Mouse (Mus musculus): ENCODE measurements around the gene Gm28919. TPM values are rescaled to one million over a fixed set of nuclear protein-coding genes. Genes with fewer than 3 reads are reported as not detected.
"Not testable (repeated sequence)": the region's sequence is repeated elsewhere in the genome, so short reads cannot be mapped to it uniquely, and the experiment has no call there.

The Gm28919 gene
- not detected in 2 replicates for polyA plus RNA-seq (2015; fragmentation: Nextera tagmentation; extraction: Ambion mirVana)

DNA sequence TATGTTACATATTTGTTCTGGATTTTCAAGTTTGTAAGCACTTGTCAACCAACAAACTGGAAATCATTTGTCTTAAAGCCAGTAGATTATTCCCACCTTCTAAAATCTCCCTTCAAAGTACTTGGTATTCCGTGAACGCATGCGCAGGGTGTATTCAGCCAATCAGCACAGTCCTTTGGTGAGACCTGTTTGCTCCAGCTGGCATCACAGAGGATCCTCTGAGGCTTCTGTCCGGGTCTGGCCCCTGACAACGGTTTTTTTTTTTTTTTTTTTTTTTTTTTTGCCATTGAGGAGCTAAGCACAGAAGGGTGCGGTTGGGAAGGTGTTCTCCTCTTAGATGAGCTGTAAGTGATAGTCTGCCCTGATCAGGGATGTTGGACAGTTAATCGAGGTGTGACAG is at the start of gene Gm28919:
Gene Gm28919 (plus strand): TSS at position 301 of the 400 bp plus-strand sequence.
- H3K4me1 ChIP-seq (replicated peaks; ENCODE audit: insufficient read depth, low read length); H3K4me2 ChIP-seq (ENCODE audit: low read length); H3K9ac ChIP-seq (ENCODE audit: low read depth, low read length); H3K9me3 ChIP-seq (replicated peaks; ENCODE audit: low read length); DNase-seq (ENCODE audit: low spot score); ATAC-seq (replicated peaks; ENCODE audit: low FRiP score, low read depth); H3K27me3 ChIP-seq (ENCODE audit: insufficient read depth, low read length); H3K4me3 ChIP-seq (replicated peaks; ENCODE audit: low read depth, low read length); H3K36me3 ChIP-seq (ENCODE audit: insufficient read depth, low read length); H3K27ac ChIP-seq: not testable (repeated sequence)
- WGBS, result no CpG with 5 or more reads among the region's 7 CpGs

Other genes starting within 250 kb of the Gm28919 start
- not detected in 2 replicates for gene Gm21719, start 99.3 kb downstream of the Gm28919 start, polyA plus RNA-seq (2015; fragmentation: Nextera tagmentation; extraction: Ambion mirVana)

All from kidney, postnatal 0 days (tissue).